Mouse (Mus musculus) midbrain, embryonic 16.5 days (tissue): Measurements from ENCODE around the gene Eps15l1. TPM values are rescaled to one million over a fixed set of nuclear protein-coding genes. Genes with fewer than 3 reads are reported as not detected.

Experiments used
- ATAC-seq: fragments of 200-750 bp; cut with Nextera tagmentation; 2 replicates; pipeline ENCODE4 v1.8.0; 2017; ENCODE audit warnings: moderate TSS enrichment
- H3K27ac ChIP-seq: fragments of 300-500 bp; sonication (generic); 2 replicates; pipeline ENCODE4 v1.5.1; 2014; ENCODE audit warnings: mild to moderate bottlenecking, low read length, mixed read lengths
- H3K27me3 ChIP-seq: fragments of 300-500 bp; sonication (generic); 2 replicates; pipeline ENCODE4 v1.6.1; 2014; ENCODE audit warnings: low read depth, low read length, mixed read lengths; ENCODE audit not compliant: control insufficient read depth, insufficient read depth
- H3K36me3 ChIP-seq: fragments of 300-500 bp; sonication (generic); 2 replicates; pipeline ENCODE4 v1.6.1; 2014; ENCODE audit warnings: mild to moderate bottlenecking, low read length, moderate library complexity, mixed read lengths; ENCODE audit not compliant: control insufficient read depth, insufficient read depth
- H3K4me1 ChIP-seq: fragments of 300-500 bp; sonication (generic); 2 replicates; pipeline ENCODE4 v1.6.1; 2014; ENCODE audit warnings: mild to moderate bottlenecking, low read length, mixed read lengths; ENCODE audit not compliant: control insufficient read depth, insufficient read depth
- H3K4me2 ChIP-seq: fragments of 300-500 bp; sonication (generic); 2 replicates; pipeline ENCODE4 v1.6.1; 2014; ENCODE audit warnings: mild to moderate bottlenecking, low read length, mixed read lengths
- H3K4me3 ChIP-seq: fragments of 300-500 bp; sonication (generic); 2 replicates; pipeline ENCODE4 v1.5.1; 2014; ENCODE audit warnings: low read depth, mild to moderate bottlenecking, low read length, moderate library complexity, mixed read lengths
- H3K9ac ChIP-seq: fragments of 300-500 bp; sonication (generic); 2 replicates; pipeline ENCODE4 v1.6.1; 2014; ENCODE audit warnings: low read depth, low read length, mixed read lengths
- H3K9me3 ChIP-seq: fragments of 300-500 bp; sonication (generic); replicated peaks from 2 replicates; pipeline ENCODE4 v1.6.1; 2014; ENCODE audit warnings: mild to moderate bottlenecking, low read length, mixed read lengths; ENCODE audit not compliant: control insufficient read depth, poor library complexity, severe bottlenecking
- WGBS: fragments of 180-500 bp; shearing (Covaris S2); extraction: QIAGEN DNeasy Blood & Tissue Kit; methylation state at CpG from one replicate; pipeline ENCODE4 v1.1.7; 2014; 5-methylcytosine and 5-hydroxymethylcytosine counted together
- polyA plus RNA-seq: library from polyadenylated mRNA; unstranded; fragments of >200 nt; fragmentation: Nextera tagmentation; extraction: Ambion mirVana; gene quantifications from 2 replicates; pipeline ENCODE4 v1.2.1, GENCODE M21; 2015

Gene Eps15l1
- polyA plus RNA-seq, 1 experiment from 2014 or later, result 56.4 TPM

DNA sequence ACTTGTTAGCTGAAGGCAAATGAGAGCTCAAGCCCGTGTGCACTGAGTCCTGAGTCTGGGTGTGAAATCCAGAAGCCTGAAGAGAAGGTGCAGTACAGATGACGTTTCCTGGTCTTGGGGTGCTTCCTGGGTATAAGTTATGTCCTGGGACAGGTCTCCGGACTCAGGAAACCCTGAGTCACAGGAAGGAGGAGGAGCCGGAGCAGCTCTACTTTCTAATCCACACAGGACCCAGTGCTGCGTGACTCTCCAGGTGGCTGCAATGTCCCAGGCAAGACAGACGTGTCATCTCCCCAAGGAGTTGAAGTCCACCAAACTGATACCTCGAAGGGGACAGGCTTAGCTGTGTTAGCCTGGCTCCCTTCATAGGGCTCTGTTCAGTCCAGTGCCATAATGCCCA is 57.8 kb downstream of the Eps15l1 start:
- H3K4me1 ChIP-seq, result no peaks in the 10 kb centered on the region
- no peak overlapping the region for H3K27ac ChIP-seq
- H3K27me3 ChIP-seq, result no peaks in the 10 kb centered on the region
- H3K36me3 ChIP-seq, result peaks cover 33% of the 10 kb centered on the region
- 88% methylated on average over 7 of the region's 7 CpGs for WGBS
- H3K9ac ChIP-seq, result no peak overlapping the region
- H3K4me3 ChIP-seq, result no peak overlapping the region
- ATAC-seq, result no peak
- no peak overlapping the region for H3K4me2 ChIP-seq
- no peaks in the 10 kb centered on the region for H3K9me3 ChIP-seq

DNA sequence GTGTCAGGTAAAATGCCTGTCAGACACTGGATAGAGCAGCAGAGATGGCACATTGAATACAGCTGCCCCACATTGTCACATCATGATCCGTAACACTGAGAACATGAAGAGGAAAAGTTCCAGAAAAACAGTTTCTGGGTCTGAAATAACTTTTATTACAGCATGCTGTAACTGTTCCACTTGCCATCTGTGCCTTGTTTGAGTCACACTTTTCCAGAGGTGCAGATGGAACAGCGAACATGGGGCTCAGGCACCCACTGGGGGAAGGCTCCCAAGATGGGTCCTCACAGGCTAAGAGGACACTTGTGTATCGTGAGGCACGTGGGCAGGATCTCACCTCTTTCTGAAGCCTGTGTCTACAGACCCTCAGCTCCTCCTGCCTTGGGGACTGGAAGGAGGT is 58.5 kb downstream of the Eps15l1 start:
- Histone ChIP-seq H3K27me3 (no peaks in the 10 kb centered on the region), H3K4me1 (no peaks in the 10 kb centered on the region), H3K36me3 (peaks cover 30% of the 10 kb centered on the region), H3K27ac (no peak overlapping the region), H3K4me2 (no peak overlapping the region), H3K4me3 (no peak overlapping the region), H3K9me3 (no peaks in the 10 kb centered on the region), H3K9ac (no peak overlapping the region)
- no peak for ATAC-seq
- 97% methylated on average over 4 of the region's 4 CpGs for WGBS

DNA sequence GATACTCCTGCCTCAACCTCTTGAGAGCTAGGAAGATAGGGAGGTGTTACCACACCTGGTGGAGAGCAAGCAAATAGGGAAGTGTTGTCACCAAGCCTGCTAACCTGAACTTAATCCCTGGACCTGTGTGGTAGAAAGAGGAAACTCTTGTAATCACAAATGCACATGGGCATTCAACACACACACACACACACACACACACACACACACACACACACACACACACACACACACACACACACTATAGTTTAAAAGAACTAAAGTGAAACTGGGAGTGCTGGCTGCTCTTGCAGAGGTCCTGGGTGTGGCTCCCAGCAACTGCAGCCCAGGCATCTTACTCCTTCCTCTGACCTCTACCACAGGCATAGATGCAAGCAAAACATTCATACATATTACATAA is 61.1 kb downstream of the Eps15l1 start:
- no peaks in the 10 kb centered on the region for H3K27me3 ChIP-seq
- no peaks in the 10 kb centered on the region for H3K9me3 ChIP-seq
- H3K4me1 ChIP-seq, result no peaks in the 10 kb centered on the region
- H3K4me3 ChIP-seq, result no peak overlapping the region
- peaks cover 26% of the 10 kb centered on the region for H3K36me3 ChIP-seq
- H3K4me2 ChIP-seq, result no peak overlapping the region
- H3K27ac ChIP-seq, result no peak overlapping the region
- no peak overlapping the region for H3K9ac ChIP-seq
- ATAC-seq, result no peak

DNA sequence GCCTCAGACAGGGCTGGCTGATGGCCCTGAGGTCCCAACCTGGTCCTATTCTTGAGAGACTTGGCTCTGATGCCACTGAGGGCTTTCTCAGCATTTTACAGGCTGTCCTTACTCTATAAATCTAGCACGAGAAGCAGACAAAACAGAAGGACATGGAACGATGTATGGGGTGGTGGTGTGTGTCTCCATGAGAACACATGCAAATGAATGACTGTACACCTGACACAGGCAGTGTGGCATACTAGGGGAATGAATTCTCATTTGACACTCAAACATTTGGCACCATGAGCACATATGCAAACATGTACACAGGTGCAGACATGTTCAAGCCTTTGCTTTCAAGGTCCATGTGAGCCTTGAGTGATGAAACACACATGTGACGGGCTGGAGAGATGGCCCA is 64.7 kb downstream of the Eps15l1 start:
- Histone ChIP-seq H3K27me3 (no peaks in the 10 kb centered on the region), H3K4me2 (no peak overlapping the region), H3K9ac (no peak overlapping the region), H3K36me3 (peaks cover 20% of the 10 kb centered on the region), H3K4me3 (no peak overlapping the region), H3K9me3 (no peaks in the 10 kb centered on the region), H3K4me1 (no peaks in the 10 kb centered on the region), H3K27ac (no peak overlapping the region)
- no peak for ATAC-seq
- WGBS, result 97% methylated on average over 3 of the region's 3 CpGs

DNA sequence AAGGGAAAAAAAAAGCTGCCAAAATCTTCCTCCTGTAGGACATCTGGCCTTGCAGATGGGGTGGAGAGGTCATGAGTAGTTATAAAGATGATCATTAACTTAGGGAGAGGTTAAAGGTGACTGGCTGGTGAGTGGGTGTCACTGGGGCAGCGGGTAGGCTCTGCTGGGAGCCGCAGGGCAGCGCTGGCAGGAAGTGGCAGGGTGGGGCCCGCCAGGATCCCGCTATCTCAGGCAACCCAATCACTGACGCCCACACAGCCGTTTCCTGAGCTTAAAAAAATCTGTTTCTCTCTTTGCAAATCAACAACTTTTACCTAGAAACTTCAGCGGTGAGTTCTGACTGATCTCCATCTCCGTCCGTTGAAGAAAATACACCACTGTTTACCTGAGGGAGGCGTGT is 67.0 kb downstream of the Eps15l1 start:
- H3K27ac ChIP-seq, result no peak overlapping the region
- WGBS, result 86% methylated on average over 11 of the region's 11 CpGs
- H3K4me3 ChIP-seq, result no peak overlapping the region
- H3K4me1 ChIP-seq, result no peaks in the 10 kb centered on the region
- ATAC-seq, result no peak
- H3K36me3 ChIP-seq, result peaks cover 19% of the 10 kb centered on the region
- no peak overlapping the region for H3K9ac ChIP-seq
- no peaks in the 10 kb centered on the region for H3K9me3 ChIP-seq
- H3K27me3 ChIP-seq, result no peaks in the 10 kb centered on the region
- no peak overlapping the region for H3K4me2 ChIP-seq

DNA sequence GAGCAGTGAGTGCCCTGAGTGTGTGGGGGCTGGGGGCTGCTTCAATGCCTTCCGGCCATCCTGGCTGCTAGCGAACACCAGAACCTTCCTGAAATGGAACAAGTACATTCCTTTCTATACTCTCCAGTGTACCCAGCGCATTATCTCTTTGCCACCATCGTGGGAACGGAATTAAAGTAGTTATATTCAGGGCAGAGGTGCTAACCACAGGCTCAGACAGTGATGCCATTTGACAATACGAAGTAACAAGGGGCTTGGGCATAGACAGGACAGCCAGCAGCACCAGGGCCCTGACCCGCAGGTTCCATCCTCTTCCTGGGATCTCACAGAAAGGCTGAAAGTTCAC is 67.6 kb downstream of the Eps15l1 start:
- no peak overlapping the region for H3K9ac ChIP-seq
- no peaks in the 10 kb centered on the region for H3K27me3 ChIP-seq
- H3K4me3 ChIP-seq, result no peak overlapping the region
- no peaks in the 10 kb centered on the region for H3K9me3 ChIP-seq
- no peaks in the 10 kb centered on the region for H3K4me1 ChIP-seq
- H3K27ac ChIP-seq, result no peak overlapping the region
- H3K36me3 ChIP-seq, result peaks cover 19% of the 10 kb centered on the region
- WGBS, result 86% methylated on average over 7 of the region's 7 CpGs
- H3K4me2 ChIP-seq, result no peak overlapping the region
- ATAC-seq, result no peak

DNA sequence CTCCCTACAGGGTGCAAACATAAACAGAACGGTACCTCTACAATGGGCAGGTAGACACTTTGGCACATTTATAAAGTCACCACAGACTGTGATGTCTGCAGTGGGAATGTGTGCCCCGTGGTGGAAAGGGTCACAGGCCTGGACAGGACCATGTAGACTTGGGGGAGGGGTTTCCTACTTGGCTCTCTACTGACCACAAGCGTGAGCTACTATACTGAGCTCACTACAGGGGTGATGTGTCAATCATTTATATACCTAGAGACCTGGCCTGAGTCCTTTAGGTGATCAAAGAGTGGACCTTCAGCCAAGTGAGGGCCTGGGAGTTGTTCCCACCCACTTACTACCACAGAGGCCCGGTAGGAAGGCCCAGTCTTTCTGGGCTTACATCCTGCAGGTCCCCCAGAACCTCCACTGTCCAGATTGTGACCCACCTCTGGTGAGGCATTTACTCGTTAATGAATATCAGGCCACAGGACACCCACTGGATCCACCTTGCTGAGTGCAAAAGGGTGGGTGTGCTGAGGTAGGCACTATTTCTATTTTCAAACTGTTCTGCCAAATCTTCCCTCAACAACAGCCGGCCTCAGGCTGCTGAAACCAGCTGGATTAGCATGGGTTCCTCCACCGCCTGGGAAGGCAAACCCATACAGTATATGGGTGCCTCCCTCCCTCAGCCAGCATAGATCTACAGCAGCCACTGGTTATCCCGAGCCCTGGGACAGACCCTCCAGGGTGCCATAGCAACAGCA is 68.1 kb downstream of the Eps15l1 start:
- H3K4me3 ChIP-seq, result no peak overlapping the region
- no peak overlapping the region for H3K27ac ChIP-seq
- no peaks in the 10 kb centered on the region for H3K27me3 ChIP-seq
- peak; percentile 53 for ATAC-seq
- H3K36me3 ChIP-seq, result peaks cover 19% of the 10 kb centered on the region
- no peaks in the 10 kb centered on the region for H3K4me1 ChIP-seq
- H3K4me2 ChIP-seq, result no peak overlapping the region
- H3K9ac ChIP-seq, result no peak overlapping the region
- 79% methylated on average over 8 of the region's 8 CpGs for WGBS
- H3K9me3 ChIP-seq, result no peaks in the 10 kb centered on the region

DNA sequence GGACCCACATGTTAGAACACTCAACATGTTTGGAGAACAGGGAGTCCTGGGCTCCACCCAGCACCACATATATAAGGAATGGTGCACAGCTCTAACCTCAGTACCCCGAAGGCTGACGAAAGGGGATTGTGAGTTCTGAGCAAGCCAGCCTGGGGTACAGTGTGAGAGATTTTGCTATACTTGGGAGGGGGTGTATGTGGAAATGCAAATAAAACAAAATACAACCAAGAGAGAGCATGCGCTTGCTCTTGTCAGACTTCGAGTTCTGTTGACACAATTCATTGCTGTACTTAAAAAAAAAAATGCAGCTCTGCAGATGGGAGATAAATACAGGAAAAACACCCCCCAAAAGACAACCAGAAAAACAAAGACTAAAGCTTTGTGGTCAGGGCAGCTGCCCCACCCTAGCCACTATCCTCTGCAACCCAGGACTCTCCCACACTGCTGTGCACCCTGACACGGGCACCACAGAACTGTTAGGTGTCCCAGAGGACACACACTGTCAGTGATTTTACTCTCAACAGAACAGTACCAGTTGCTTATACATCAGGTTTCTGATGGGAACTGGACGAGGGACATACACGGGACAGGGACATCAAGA is 69.8 kb downstream of the Eps15l1 start:
- H3K27ac ChIP-seq, result no peak overlapping the region
- H3K4me3 ChIP-seq, result no peak overlapping the region
- no peaks in the 10 kb centered on the region for H3K9me3 ChIP-seq
- WGBS, result 94% methylated on average over 7 of the region's 7 CpGs
- H3K9ac ChIP-seq, result no peak overlapping the region
- ATAC-seq, result no peak
- no peaks in the 10 kb centered on the region for H3K4me1 ChIP-seq
- H3K4me2 ChIP-seq, result no peak overlapping the region
- H3K27me3 ChIP-seq, result no peaks in the 10 kb centered on the region
- H3K36me3 ChIP-seq, result peaks cover 15% of the 10 kb centered on the region

DNA sequence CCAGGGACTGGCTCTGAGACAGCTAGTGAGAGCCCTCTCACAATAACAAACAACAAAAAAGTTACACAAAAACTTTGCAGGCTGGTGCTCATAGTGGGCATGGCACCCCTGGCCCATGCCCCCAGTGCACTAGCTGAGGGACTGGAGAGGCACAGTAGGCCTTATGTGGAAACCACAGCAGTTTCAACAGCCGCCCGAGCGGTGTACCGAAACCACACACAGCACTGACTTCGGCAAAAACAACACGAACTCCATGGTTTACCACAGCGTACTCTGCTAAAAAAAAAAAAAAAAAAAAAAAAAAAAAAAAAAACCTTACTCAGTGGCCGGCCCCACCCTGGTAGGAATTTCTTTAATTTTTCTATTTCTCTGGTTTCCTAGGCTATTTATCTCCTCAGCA is 70.5 kb downstream of the Eps15l1 start:
- Histone ChIP-seq H3K27ac (no peak overlapping the region), H3K4me3 (no peak overlapping the region), H3K36me3 (peaks cover 12% of the 10 kb centered on the region), H3K27me3 (no peaks in the 10 kb centered on the region), H3K4me2 (no peak overlapping the region), H3K4me1 (no peaks in the 10 kb centered on the region), H3K9me3 (no peaks in the 10 kb centered on the region), H3K9ac (no peak overlapping the region)
- no peak for ATAC-seq
- WGBS, result 92% methylated on average over 8 of the region's 8 CpGs
